Mouse (Mus musculus) C2C12 (cell line): ENCODE measurements at regions not wholly inside any gene's neighbourhood (a gene's known extent, or its start where the extent isn't known, plus 50 kb on each side); places are given as distances from the start of the nearest gene placed in this dataset.

Experiments
- H3K27me3 ChIP-seq: one replicate; pipeline ENCODE4 v1.6.1; 2011; ENCODE audit not compliant: control insufficient read depth, insufficient read depth, insufficient read length
- H3K36me3 ChIP-seq: one replicate; pipeline ENCODE4 v1.6.1; 2011; ENCODE audit not compliant: control insufficient read depth, insufficient read depth
- H3K4me3 ChIP-seq: one replicate; pipeline ENCODE4 v1.5.1; 2011; ENCODE audit warnings: mild to moderate bottlenecking, control low read depth; ENCODE audit not compliant: poor library complexity, insufficient read depth, severe bottlenecking
- H3K79me2 ChIP-seq: one replicate; pipeline ENCODE4 v1.6.1; 2011; ENCODE audit not compliant: control insufficient read depth, insufficient read depth
- H3K79me3 ChIP-seq: one replicate; pipeline ENCODE4 v1.6.1; 2011; ENCODE audit warnings: low read depth, control low read depth
- H3ac ChIP-seq: one replicate; pipeline ENCODE3; 2011; ENCODE audit warnings: low read depth; ENCODE audit not compliant: control insufficient read depth, insufficient read length
- CEBPB ChIP-seq: IDR thresholded peaks from one replicate; pipeline ENCODE4 v1.6.1; 2011; ENCODE audit warnings: low read depth, mild to moderate bottlenecking, control low read depth, moderate library complexity
- CTCF ChIP-seq: IDR thresholded peaks from one replicate; pipeline ENCODE4 v1.5.1; 2011; ENCODE audit not compliant: control insufficient read depth, insufficient read depth, insufficient read length
- FOSL1 ChIP-seq: IDR thresholded peaks from one replicate; pipeline ENCODE4 v1.8.0; 2011; ENCODE audit warnings: mild to moderate bottlenecking, low read length; ENCODE audit not compliant: poor library complexity, insufficient read depth, severe bottlenecking
- MAX ChIP-seq: IDR thresholded peaks from one replicate; pipeline ENCODE4 v1.6.1; 2011; ENCODE audit warnings: mild to moderate bottlenecking, control low read depth
- MYOD1 ChIP-seq: IDR thresholded peaks from one replicate; pipeline ENCODE4 v1.6.1; 2011; ENCODE audit warnings: low read depth; ENCODE audit not compliant: control insufficient read depth, insufficient read length
- MYOG ChIP-seq: IDR thresholded peaks from one replicate; pipeline ENCODE4 v1.6.1; 2011; ENCODE audit not compliant: control insufficient read depth, insufficient read length; ENCODE audit errors: extremely low read depth
- USF1 ChIP-seq: IDR thresholded peaks from one replicate; pipeline ENCODE4 v1.6.1; 2011; ENCODE audit warnings: low read depth, mild to moderate bottlenecking, control low read depth, moderate library complexity

GRCm38 (mm10) chr1:186202536-186202935 is 85.4 kb upstream of the Lyplal1 start:
- H3K4me3 ChIP-seq = no peak overlapping the region
- H3K36me3 ChIP-seq = no peaks in the 10 kb centered on the region
- H3K79me3 ChIP-seq = no peaks in the 10 kb centered on the region
- H3K79me2 ChIP-seq = no peaks in the 10 kb centered on the region
- no peak overlapping the region for H3ac ChIP-seq
- TF ChIP-seq MAX (no peak), MYOD1 (no peak), CEBPB (no peak), USF1 (no peak), CTCF (no peak), FOSL1 (no peak), MYOG (no peak)
- H3K27me3 ChIP-seq = no peaks in the 10 kb centered on the region

- no peaks in the 10 kb centered on the region for H3K79me2 ChIP-seq
- no peak overlapping the region for H3K4me3 ChIP-seq
- H3K27me3 ChIP-seq = no peaks in the 10 kb centered on the region
- H3K79me3 ChIP-seq = no peaks in the 10 kb centered on the region
- no peaks in the 10 kb centered on the region for H3K36me3 ChIP-seq
- TF ChIP-seq MYOG (no peak), MAX (no peak), CTCF (no peak), USF1 (no peak), CEBPB (no peak), MYOD1 (no peak), FOSL1 (no peak)
- no peak overlapping the region for H3ac ChIP-seq
Observed at GRCm38 (mm10) chr1:186198391-186198790, 81.3 kb upstream of the Lyplal1 start.

- H3ac ChIP-seq = no peak overlapping the region
- no peaks in the 10 kb centered on the region for H3K27me3 ChIP-seq
- no peaks in the 10 kb centered on the region for H3K79me2 ChIP-seq
- TF ChIP-seq MYOD1 (peak; percentile 39), MYOG (no peak), FOSL1 (no peak), CTCF (no peak), CEBPB (no peak), MAX (no peak)
- H3K79me3 ChIP-seq = no peaks in the 10 kb centered on the region
- H3K36me3 ChIP-seq = no peaks in the 10 kb centered on the region
- no peak overlapping the region for H3K4me3 ChIP-seq
Observed at GRCm38 (mm10) chr1:186197057-186197456, 79.9 kb upstream of the Lyplal1 start.

- H3K79me2 ChIP-seq = no peaks in the 10 kb centered on the region
- H3K27me3 ChIP-seq = no peaks in the 10 kb centered on the region
- TF ChIP-seq MYOD1 (peak; percentile 84), MAX (no peak)
- no peaks in the 10 kb centered on the region for H3K36me3 ChIP-seq
- no peak overlapping the region for H3K4me3 ChIP-seq
- no peaks in the 10 kb centered on the region for H3K79me3 ChIP-seq
- no peak overlapping the region for H3ac ChIP-seq
Observed at GRCm38 (mm10) chr1:186189390-186189789, 72.3 kb upstream of the Lyplal1 start.

GRCm38 (mm10) chr1:186187372-186187771 is 70.3 kb upstream of the Lyplal1 start:
- Histone ChIP-seq H3ac (no peak overlapping the region), H3K4me3 (no peak overlapping the region), H3K79me2 (no peaks in the 10 kb centered on the region), H3K36me3 (no peaks in the 10 kb centered on the region), H3K27me3 (no peaks in the 10 kb centered on the region), H3K79me3 (no peaks in the 10 kb centered on the region)
- TF ChIP-seq USF1 (no peak), MYOG (no peak), FOSL1 (no peak), CTCF (no peak), MYOD1 (no peak), MAX (no peak), CEBPB (no peak)

GRCm38 (mm10) chr1:186183204-186183651 is 66.1 kb upstream of the Lyplal1 start:
- no peak for TF ChIP-seq MAX
- no peak for TF ChIP-seq USF1
- TF ChIP-seq CTCF = no peak
- TF ChIP-seq MYOG = no peak
- TF ChIP-seq CEBPB = no peak
- TF ChIP-seq FOSL1 = no peak
- no peak for TF ChIP-seq MYOD1
- no peaks in the 10 kb centered on the region for H3K79me3 ChIP-seq
- no peak overlapping the region for H3K4me3 ChIP-seq
- no peaks in the 10 kb centered on the region for H3K27me3 ChIP-seq
- no peaks in the 10 kb centered on the region for H3K36me3 ChIP-seq
- H3K79me2 ChIP-seq = no peaks in the 10 kb centered on the region
- no peak overlapping the region for H3ac ChIP-seq
